Mouse (Mus musculus) ovary, adult 18-20 months (tissue): ENCODE data around the gene Hyal4.

Experiments
- DNase-seq: peaks from one replicate; pipeline ENCODE4 v3.0.0; 2022; ENCODE audit warnings: low spot score, mixed read lengths

The Hyal4 gene

GRCm38 (mm10) chr6:24748029-24748428 is at the start of gene Hyal4:
Gene Hyal4 (plus strand): TSS chr6:24748329.
- DNase-seq, result no peak

- DNase-seq, result no peak
Observed at GRCm38 (mm10) chr6:24707090-24707489, 41.0 kb upstream of the Hyal4 start.

GRCm38 (mm10) chr6:24707499-24707898 is 40.6 kb upstream of the Hyal4 start:
- DNase-seq, result no peak

GRCm38 (mm10) chr6:24721317-24722099 is 26.6 kb upstream of the Hyal4 start:
- DNase-seq, result no peak

GRCm38 (mm10) chr6:24728130-24728529 is 20.0 kb upstream of the Hyal4 start:
- DNase-seq, result no peak

- no peak for DNase-seq
Observed at GRCm38 (mm10) chr6:24732945-24733344, 15.2 kb upstream of the Hyal4 start, which contains the start of gene Hyal6. Gene Hyal6 (plus strand): TSS chr6:24733245.

- DNase-seq, result no peak
Observed at GRCm38 (mm10) chr6:24734565-24734964, 13.6 kb upstream of the Hyal4 start.

GRCm38 (mm10) chr6:24759281-24759680 is 11.2 kb downstream of the Hyal4 start:
- DNase-seq, result no peak

GRCm38 (mm10) chr6:24766261-24766660 is 18.1 kb downstream of the Hyal4 start:
- DNase-seq, result no peak

GRCm38 (mm10) chr6:24779182-24779581 is 31.1 kb downstream of the Hyal4 start:
- no peak for DNase-seq

- no peak for DNase-seq
Observed at GRCm38 (mm10) chr6:24790888-24791287, 42.8 kb downstream of the Hyal4 start, which contains the start of gene Spam1. Gene Spam1 (plus strand): TSS chr6:24791188.
